Mouse (Mus musculus) thymus, adult 2 months (tissue): ENCODE data around the gene Itgb2l. TPM values are rescaled to one million over a fixed set of nuclear protein-coding genes. Genes with fewer than 3 reads are reported as not detected.

Experiments used
- DNase-seq: peaks from one replicate; pipeline ENCODE4 v3.0.0; 2021
- H3K27ac ChIP-seq: fragments of 200-500 bp; 2 replicates; pipeline ENCODE4 v1.5.1; 2012; ENCODE audit warnings: low read length, control low read depth; ENCODE audit not compliant: control insufficient read depth, insufficient read depth
- H3K27me3 ChIP-seq: fragments of 200-500 bp; 2 replicates; pipeline ENCODE4 v1.6.1; 2012; ENCODE audit warnings: mild to moderate bottlenecking, low read length, moderate library complexity, mixed read lengths; ENCODE audit not compliant: control insufficient read depth, insufficient read depth
- H3K36me3 ChIP-seq: fragments of 200-500 bp; 2 replicates; pipeline ENCODE4 v1.6.1; 2012; ENCODE audit warnings: mild to moderate bottlenecking, low read length, moderate library complexity; ENCODE audit not compliant: control insufficient read depth, insufficient read depth
- H3K4me1 ChIP-seq: fragments of 200-500 bp; replicated peaks from 2 replicates; pipeline ENCODE4 v1.6.1; 2012; ENCODE audit warnings: low read length; ENCODE audit not compliant: control insufficient read depth, insufficient read depth
- H3K4me3 ChIP-seq: fragments of 200-500 bp; 2 replicates; pipeline ENCODE4 v1.5.1; 2012; ENCODE audit warnings: mild to moderate bottlenecking, low read length, control low read depth, moderate library complexity; ENCODE audit not compliant: control insufficient read depth, insufficient read depth
- CTCF ChIP-seq: fragments of 200-500 bp; IDR thresholded peaks from 2 replicates; pipeline ENCODE4 v1.5.1; 2012; ENCODE audit warnings: mild to moderate bottlenecking, control low read depth, low read length, moderate library complexity, borderline replicate concordance; ENCODE audit not compliant: control insufficient read depth, poor library complexity, insufficient read depth; ENCODE audit errors: extremely low read depth
- POLR2A ChIP-seq: fragments of 200-500 bp; IDR thresholded peaks from 2 replicates; pipeline ENCODE4 v1.6.1; 2012; ENCODE audit warnings: mild to moderate bottlenecking, low read length, control low read depth, moderate library complexity; ENCODE audit not compliant: control insufficient read depth, poor library complexity, insufficient read depth; ENCODE audit errors: extremely low read depth
- WGBS: fragments of 180-500 bp; shearing (Covaris S2); methylation state at CpG from one replicate; pipeline ENCODE4 v1.1.7; 2018; 5-methylcytosine and 5-hydroxymethylcytosine counted together
- polyA plus RNA-seq: library from polyadenylated mRNA; depleted of rRNA; stranded (reverse); fragments of >200 nt; gene quantifications from 2 replicates; pipeline ENCODE4 v1.2.3, GENCODE M21; 2012; rRNA removed

The Itgb2l gene
- 0.53 and 0.85 TPM in 2 replicates for polyA plus RNA-seq

- H3K4me1 ChIP-seq = no peaks in the 10 kb centered on the region
- TF ChIP-seq CTCF (no peak), POLR2A (no peak)
- no peaks in the 10 kb centered on the region for H3K36me3 ChIP-seq
- 30% methylated on average over 2 of the region's 2 CpGs for WGBS
- no peak for DNase-seq
- no peaks in the 10 kb centered on the region for H3K27me3 ChIP-seq
- no peak within 1 kb of the TSS for H3K27ac ChIP-seq
- H3K4me3 ChIP-seq = no peak within 1 kb of the TSS
Measured at GRCm38 (mm10) chr16:96443468-96443867, at the start of gene Itgb2l. Gene Itgb2l (minus strand): TSS chr16:96443619.

GRCm38 (mm10) chr16:96491530-96491929, 48.1 kb upstream of the Itgb2l start:
- no peaks in the 10 kb centered on the region for H3K36me3 ChIP-seq
- DNase-seq = no peak
- H3K27ac ChIP-seq = no peak overlapping the region
- 91% methylated on average over 3 of the region's 3 CpGs for WGBS
- no peaks in the 10 kb centered on the region for H3K27me3 ChIP-seq
- H3K4me1 ChIP-seq = no peaks in the 10 kb centered on the region
- H3K4me3 ChIP-seq = no peak overlapping the region
- TF ChIP-seq CTCF = no peak

DNA sequence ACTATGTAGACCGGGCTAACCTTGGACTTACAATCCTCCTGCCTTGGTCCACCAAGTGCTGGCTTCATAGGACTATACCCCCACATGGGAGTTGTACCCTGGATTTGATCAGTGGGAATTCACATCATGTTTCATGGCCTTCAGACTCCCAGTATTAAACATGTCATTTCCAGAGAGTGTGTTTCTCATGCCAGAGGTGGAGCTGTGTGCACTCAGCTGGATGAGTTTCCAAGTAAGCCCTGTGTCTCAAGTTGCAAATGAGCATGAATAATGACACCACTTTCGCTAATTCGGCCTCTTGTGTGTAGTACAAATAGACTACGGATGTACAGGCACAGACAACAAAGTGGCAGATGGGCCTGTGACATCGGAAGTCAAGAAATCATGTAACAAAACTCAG, 44.6 kb upstream of the Itgb2l start:
- Histone ChIP-seq H3K27ac (no peak overlapping the region), H3K4me1 (no peaks in the 10 kb centered on the region), H3K36me3 (no peaks in the 10 kb centered on the region), H3K27me3 (no peaks in the 10 kb centered on the region), H3K4me3 (no peak overlapping the region)
- 93% methylated on average over 5 of the region's 5 CpGs for WGBS
- no peak for DNase-seq
- no peak for TF ChIP-seq POLR2A
- TF ChIP-seq CTCF = no peak

DNA sequence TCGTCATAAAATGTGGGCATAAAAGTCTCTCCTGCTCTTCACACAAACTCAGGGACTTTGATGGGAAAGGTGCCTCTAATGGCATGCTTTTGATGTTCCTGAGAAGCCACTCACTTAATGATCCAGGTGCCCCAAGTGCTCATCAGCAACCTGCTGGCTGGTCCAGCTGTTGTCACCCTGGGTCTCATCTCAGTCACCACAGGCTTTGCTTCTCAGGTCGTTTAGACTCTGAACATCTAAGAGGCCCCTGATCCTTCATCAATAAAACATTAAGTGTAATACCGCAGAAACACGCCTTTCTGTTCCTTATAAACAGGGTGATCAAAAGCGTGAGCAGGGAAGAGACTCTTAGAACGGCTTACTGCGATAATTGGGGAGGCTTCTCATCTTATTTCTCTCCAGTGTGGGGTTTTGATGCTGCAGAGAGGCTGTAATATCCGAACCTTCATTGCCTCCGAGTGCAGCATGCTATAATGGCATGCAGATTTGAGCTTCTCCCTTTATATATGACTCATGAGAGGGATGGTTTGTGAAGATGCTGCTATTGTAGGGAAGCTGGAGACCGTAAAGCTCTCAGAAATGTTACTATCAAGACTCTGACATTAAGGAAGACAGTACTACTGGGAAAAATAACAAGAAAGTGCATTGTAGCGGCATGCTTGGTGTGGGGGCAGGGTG, 43.7 kb upstream of the Itgb2l start:
- WGBS = 85% methylated on average over 11 of the region's 11 CpGs
- Histone ChIP-seq H3K27ac (no peak overlapping the region), H3K27me3 (no peaks in the 10 kb centered on the region), H3K4me1 (no peaks in the 10 kb centered on the region), H3K4me3 (no peak overlapping the region), H3K36me3 (no peaks in the 10 kb centered on the region)
- DNase-seq = no peak
- TF ChIP-seq CTCF = no peak
- no peak for TF ChIP-seq POLR2A

GRCm38 (mm10) chr16:96481791-96482190, 38.4 kb upstream of the Itgb2l start:
- TF ChIP-seq CTCF (no peak), POLR2A (no peak)
- Histone ChIP-seq H3K27ac (no peak overlapping the region), H3K4me3 (no peak overlapping the region), H3K27me3 (no peaks in the 10 kb centered on the region), H3K4me1 (no peaks in the 10 kb centered on the region), H3K36me3 (no peaks in the 10 kb centered on the region)
- no peak for DNase-seq
- WGBS = 94% methylated on average over 4 of the region's 4 CpGs

GRCm38 (mm10) chr16:96474185-96474584, 30.8 kb upstream of the Itgb2l start:
- 86% methylated on average over 3 of the region's 3 CpGs for WGBS
- DNase-seq = no peak
- no peaks in the 10 kb centered on the region for H3K36me3 ChIP-seq

DNA sequence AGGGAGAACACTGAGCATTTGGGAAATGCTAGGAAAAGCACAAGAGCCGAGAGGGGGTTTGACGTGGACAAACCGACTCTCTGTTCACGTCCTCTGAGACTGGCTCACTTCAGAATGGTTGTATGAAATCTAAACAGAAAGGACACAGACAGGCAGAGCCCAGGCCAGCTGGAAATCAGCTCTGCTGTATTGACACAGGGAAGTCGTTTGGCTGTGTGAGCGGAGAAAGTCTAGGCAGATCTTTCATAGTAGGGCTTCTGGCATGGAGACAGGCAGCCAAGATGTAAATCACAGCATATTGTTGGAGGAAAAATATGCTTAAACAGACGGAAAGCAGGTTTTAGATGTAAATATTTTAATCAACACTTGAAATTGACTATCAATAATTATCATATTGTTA, 29.4 kb upstream of the Itgb2l start:
- no peak overlapping the region for H3K27ac ChIP-seq
- no peaks in the 10 kb centered on the region for H3K4me1 ChIP-seq
- no peak overlapping the region for H3K4me3 ChIP-seq
- H3K36me3 ChIP-seq = no peaks in the 10 kb centered on the region
- no peaks in the 10 kb centered on the region; the same call in 1 of the 2 replicates for H3K27me3 ChIP-seq
- DNase-seq = no peak
- WGBS = 82% methylated on average over 7 of the region's 7 CpGs
- TF ChIP-seq POLR2A (no peak), CTCF (no peak)

More at GRCm38 (mm10) chr16:96474185-96474584, 30.8 kb upstream of the Itgb2l start:
- Histone ChIP-seq H3K27ac (no peak overlapping the region), H3K4me1 (no peaks in the 10 kb centered on the region), H3K4me3 (no peak overlapping the region), H3K27me3 (no peaks in the 10 kb centered on the region)
- TF ChIP-seq CTCF (no peak), POLR2A (no peak)
